Comparison of ENCODE assay signal across 16 mouse cellular contexts in genomic region chr9:45399434-45399833, GRCm38 (mm10). TPM values are rescaled to one million over a fixed set of nuclear protein-coding genes. Genes with fewer than 3 reads are reported as not detected.
DNase-seq lines count a peak whose midpoint lies in the region; ATAC-seq and TF ChIP-seq lines count a peak whose summit lies in the region.
"Had no signal": no experiment of that assay in that cellular context is flagged by ENCODE, and none has a peak within 500 bp of the region (broad histone marks: within the 10 kb centered on the region; RNA-seq: fewer than 3 reads in every experiment).

Gene Fxyd2, plus strand, starts transcription at chr9:45399669.

- H3K4me3 ChIP-seq in hindbrain, postnatal 0 days (ENCODE audit: low read length) = no peak within 1 kb of the TSS
- H3K4me3 ChIP-seq in hindbrain, embryonic 13.5 days = no peak within 1 kb of the TSS
- no peak within 1 kb of the TSS for H3K4me3 ChIP-seq in testis, adult 2 months (ENCODE audit: control insufficient read depth, low read depth, low read length)
- no peak within 1 kb of the TSS for H3K4me3 ChIP-seq in cortical plate, adult 2 months (ENCODE audit: insufficient read depth, low read length)
- H3K4me3 ChIP-seq: forebrain, embryonic 15.5 days had no signal

- H3K4me2 ChIP-seq in hindbrain, postnatal 0 days (ENCODE audit: low read depth, low read length) = no peak within 1 kb of the TSS
- no peak within 1 kb of the TSS for H3K4me2 ChIP-seq in hindbrain, embryonic 13.5 days
- H3K4me2 ChIP-seq: forebrain, embryonic 15.5 days; lung, embryonic 14.5 days had no signal

- no peak for ATAC-seq in hindbrain, postnatal 0 days
- ATAC-seq in hindbrain, embryonic 13.5 days (ENCODE audit: low FRiP score) = no peak
- ATAC-seq: forebrain, embryonic 15.5 days had no signal

- no peaks in the 10 kb centered on the region; the same call in 1 of the 2 replicates for H3K27me3 ChIP-seq in hindbrain, postnatal 0 days (ENCODE audit: insufficient read depth, low read length)
- peaks cover 8% of the 10 kb centered on the region; the same call in 1 of the 2 replicates for H3K27me3 ChIP-seq in hindbrain, embryonic 13.5 days
- H3K27me3 ChIP-seq in testis, adult 2 months (ENCODE audit: control insufficient read depth, insufficient read depth, low read length) = no peaks in the 10 kb centered on the region
- H3K27me3 ChIP-seq: forebrain, embryonic 15.5 days had no signal

- DNase-seq in hindbrain, postnatal 0 days (ENCODE audit: low spot score) = no peak
- DNase-seq in testis, postnatal 10 days (ENCODE audit: low spot score) = no peak
- DNase-seq in kidney, postnatal 14 days = peak; percentile 70
- DNase-seq in yolk sac, embryonic 10.5 days (ENCODE audit: low spot score) = no peak
- DNase-seq in layer of hippocampus, adult 18-20 months (ENCODE audit: low spot score in 2 of 2) = no peak
- DNase-seq: adrenal gland, postnatal 10 days; cerebellum, adult 9-11 months; gastrocnemius, postnatal 10 days; heart, postnatal 10 days; liver; lung, embryonic 14.5 days had no signal

- no peak for TF ChIP-seq CTCF in hindbrain, postnatal 0 days (IDR thresholded peaks at IDR 0.05; ENCODE audit: low read depth)
- TF ChIP-seq CTCF in testis, adult 2 months (IDR thresholded peaks at IDR 0.05; ENCODE audit: control insufficient read depth, insufficient read depth, insufficient replicate concordance, low read depth, low read length) = no peak
- no peak for TF ChIP-seq CTCF in cortical plate, adult 2 months (IDR thresholded peaks at IDR 0.05; ENCODE audit: extremely low read depth, insufficient read depth, low read length)

- no peak for TF ChIP-seq POLR2A in testis, adult 2 months (IDR thresholded peaks at IDR 0.05; ENCODE audit: control insufficient read depth, low read depth, low read length)
- TF ChIP-seq POLR2A in cortical plate, adult 2 months (IDR thresholded peaks at IDR 0.05; ENCODE audit: extremely low read depth, insufficient read depth, low read length) = no peak

- H3K9me3 ChIP-seq in hindbrain, postnatal 0 days (ENCODE audit: low read length) = no peaks in the 10 kb centered on the region
- no peaks in the 10 kb centered on the region for H3K9me3 ChIP-seq in hindbrain, embryonic 13.5 days
- H3K9me3 ChIP-seq: forebrain, embryonic 15.5 days; G1E had no signal

- no peak within 1 kb of the TSS for H3K27ac ChIP-seq in hindbrain, postnatal 0 days
- no peak within 1 kb of the TSS for H3K27ac ChIP-seq in hindbrain, embryonic 13.5 days
- no peak within 1 kb of the TSS for H3K27ac ChIP-seq in testis, adult 2 months (ENCODE audit: control insufficient read depth, insufficient read depth, low read depth, low read length)
- H3K27ac ChIP-seq in cortical plate, adult 2 months (ENCODE audit: insufficient read depth, low read length) = no peak within 1 kb of the TSS
- H3K27ac ChIP-seq: forebrain, embryonic 15.5 days had no signal

- peaks cover 6% of the 10 kb centered on the region; the same call in 1 of the 2 replicates for H3K36me3 ChIP-seq in hindbrain, postnatal 0 days (ENCODE audit: insufficient read depth, low read length)
- H3K36me3 ChIP-seq in hindbrain, embryonic 13.5 days = peaks cover 20% of the 10 kb centered on the region
- H3K36me3 ChIP-seq in testis, adult 2 months (ENCODE audit: control insufficient read depth, insufficient read depth, low read length) = no peaks in the 10 kb centered on the region
- H3K36me3 ChIP-seq: G1E had no signal

- no peaks in the 10 kb centered on the region for H3K4me1 ChIP-seq in hindbrain, postnatal 0 days (ENCODE audit: insufficient read depth, low read length)
- no peaks in the 10 kb centered on the region for H3K4me1 ChIP-seq in hindbrain, embryonic 13.5 days (replicated peaks)
- peaks cover 3% of the 10 kb centered on the region; the same call in 1 of the 2 replicates for H3K4me1 ChIP-seq in testis, adult 2 months (ENCODE audit: control insufficient read depth, insufficient read depth, low read length)
- H3K4me1 ChIP-seq in cortical plate, adult 2 months (ENCODE audit: control insufficient read depth, insufficient read depth, low read length) = no peaks in the 10 kb centered on the region
- H3K4me1 ChIP-seq: forebrain, embryonic 15.5 days had no signal

- 73% methylated on average over 4 of the region's 4 CpGs for WGBS in hindbrain, postnatal 0 days
- WGBS in hindbrain, embryonic 13.5 days = 76% methylated on average over 4 of the region's 4 CpGs

- H3K9ac ChIP-seq in hindbrain, postnatal 0 days (replicated peaks; ENCODE audit: low read length) = no peak within 1 kb of the TSS
- H3K9ac ChIP-seq in hindbrain, embryonic 13.5 days = no peak within 1 kb of the TSS
- H3K9ac ChIP-seq: forebrain, embryonic 15.5 days; lung, embryonic 14.5 days had no signal

RNA-seq across cellular contexts. Expression of gene Fxyd2, which starts in this region (rescaled TPM):
- total RNA-seq in hindbrain, postnatal 0 days (2014; rRNA removed) = 17.1 and 18.6 TPM in 2 replicates
- 19.5 and 21.5 TPM in 2 replicates for polyA plus RNA-seq in hindbrain, postnatal 0 days (2015; fragmentation: Nextera tagmentation; extraction: Ambion mirVana)
- 4.5 and 6.4 TPM in 2 replicates for polyA plus RNA-seq in hindbrain, embryonic 13.5 days (2015; fragmentation: Nextera tagmentation; extraction: Ambion mirVana)
- 45.8 and 54.6 TPM in 2 replicates for polyA plus RNA-seq in testis, adult 2 months (2012; rRNA removed)
- polyA plus RNA-seq in cortical plate, adult 2 months (2012; rRNA removed) = 14.4 and 16.9 TPM in 2 replicates
- 1 to 10 TPM; 7.8 to 8.0 TPM for total RNA-seq in layer of hippocampus, adult 18-20 months (2021)
- polyA plus RNA-seq: G1E had no signal
